Mouse (Mus musculus) lung, adult 2 months (tissue): ENCODE measurements at regions not wholly inside any gene's neighbourhood (a gene's known extent, or its start where the extent isn't known, plus 50 kb on each side); places are given as distances from the start of the nearest gene placed in this dataset.

Experiments used
- DNase-seq: peaks from one replicate; pipeline ENCODE4 v3.0.0; 2022
- H3K4me1 ChIP-seq: fragments of 200-500 bp; 2 replicates; pipeline ENCODE4 v1.6.1; 2011; ENCODE audit warnings: low read length; ENCODE audit not compliant: control insufficient read depth, insufficient read depth
- H3K4me3 ChIP-seq: fragments of 200-500 bp; replicated peaks from 2 replicates; pipeline ENCODE3; 2011; ENCODE audit warnings: low read depth, mild to moderate bottlenecking, control low read depth, low read length; ENCODE audit errors: extremely low read depth
- CTCF ChIP-seq: fragments of 200-500 bp; IDR thresholded peaks from 2 replicates; pipeline ENCODE4 v1.5.1; 2011; ENCODE audit warnings: mild to moderate bottlenecking, low read length, control low read depth; ENCODE audit not compliant: insufficient read depth
- POLR2A ChIP-seq: fragments of 200-500 bp; IDR thresholded peaks from 2 replicates; pipeline ENCODE4 v1.6.1; 2011; ENCODE audit warnings: low read depth, mild to moderate bottlenecking, control low read depth, low read length, borderline replicate concordance; ENCODE audit errors: extremely low read depth
- WGBS: fragments of 180-500 bp; shearing (Covaris S2); methylation state at CpG from one replicate; pipeline ENCODE4 v1.1.7; 2018; 5-methylcytosine and 5-hydroxymethylcytosine counted together

- DNase-seq = no peak
- TF ChIP-seq POLR2A (no peak), CTCF (no peak)
- Histone ChIP-seq H3K4me1 (no peaks in the 10 kb centered on the region), H3K4me3 (no peak overlapping the region)
- WGBS = 47% methylated on average over 5 of the region's 5 CpGs
These were observed 88.5 kb downstream of the Irx1 start for GRCm38 (mm10) chr13:71874986-71875385.

GRCm38 (mm10) chr13:71868763-71869162 lies 94.8 kb downstream of the Irx1 start:
- no peak for TF ChIP-seq CTCF
- TF ChIP-seq POLR2A = no peak
- no peak for DNase-seq
- 69% methylated on average over 6 of the region's 6 CpGs for WGBS

DNA sequence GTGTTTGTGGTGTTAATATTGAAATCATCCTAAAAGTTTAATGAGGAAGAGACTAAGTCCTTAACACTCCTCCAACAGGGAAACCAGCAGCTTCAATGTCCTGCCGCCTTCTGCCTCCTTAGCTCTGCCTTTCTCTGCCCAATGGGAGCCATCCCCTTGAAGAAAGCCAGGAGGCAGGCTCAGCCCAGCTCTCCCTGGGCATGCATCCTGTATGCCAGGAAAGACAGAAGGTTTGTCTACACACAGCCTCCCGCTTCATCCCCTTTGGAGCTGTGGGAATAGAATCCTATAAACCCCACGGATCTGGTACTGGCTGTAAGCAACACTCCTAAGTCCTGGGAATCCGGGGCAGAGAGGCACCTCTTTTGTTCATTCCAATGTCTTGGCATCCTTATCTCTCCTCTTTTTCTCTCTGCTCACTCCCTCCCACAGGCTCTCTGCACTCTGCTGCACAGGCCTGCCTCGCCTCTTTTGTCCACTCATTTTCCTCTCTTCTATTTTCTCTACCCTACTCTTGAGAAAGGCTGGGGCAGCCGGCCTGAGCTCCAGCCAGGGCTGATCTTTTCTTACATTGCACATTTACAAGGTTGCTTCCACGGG lies 110.0 kb downstream of the Irx1 start:
- H3K4me3 ChIP-seq = no peak overlapping the region
- no peak for DNase-seq
- TF ChIP-seq CTCF = no peak
- TF ChIP-seq POLR2A = no peak
- WGBS = 70% methylated on average over 7 of the region's 7 CpGs
- no peaks in the 10 kb centered on the region for H3K4me1 ChIP-seq

More at GRCm38 (mm10) chr13:71868763-71869162, 94.8 kb downstream of the Irx1 start:
- no peak overlapping the region for H3K4me3 ChIP-seq
- no peaks in the 10 kb centered on the region for H3K4me1 ChIP-seq

DNA sequence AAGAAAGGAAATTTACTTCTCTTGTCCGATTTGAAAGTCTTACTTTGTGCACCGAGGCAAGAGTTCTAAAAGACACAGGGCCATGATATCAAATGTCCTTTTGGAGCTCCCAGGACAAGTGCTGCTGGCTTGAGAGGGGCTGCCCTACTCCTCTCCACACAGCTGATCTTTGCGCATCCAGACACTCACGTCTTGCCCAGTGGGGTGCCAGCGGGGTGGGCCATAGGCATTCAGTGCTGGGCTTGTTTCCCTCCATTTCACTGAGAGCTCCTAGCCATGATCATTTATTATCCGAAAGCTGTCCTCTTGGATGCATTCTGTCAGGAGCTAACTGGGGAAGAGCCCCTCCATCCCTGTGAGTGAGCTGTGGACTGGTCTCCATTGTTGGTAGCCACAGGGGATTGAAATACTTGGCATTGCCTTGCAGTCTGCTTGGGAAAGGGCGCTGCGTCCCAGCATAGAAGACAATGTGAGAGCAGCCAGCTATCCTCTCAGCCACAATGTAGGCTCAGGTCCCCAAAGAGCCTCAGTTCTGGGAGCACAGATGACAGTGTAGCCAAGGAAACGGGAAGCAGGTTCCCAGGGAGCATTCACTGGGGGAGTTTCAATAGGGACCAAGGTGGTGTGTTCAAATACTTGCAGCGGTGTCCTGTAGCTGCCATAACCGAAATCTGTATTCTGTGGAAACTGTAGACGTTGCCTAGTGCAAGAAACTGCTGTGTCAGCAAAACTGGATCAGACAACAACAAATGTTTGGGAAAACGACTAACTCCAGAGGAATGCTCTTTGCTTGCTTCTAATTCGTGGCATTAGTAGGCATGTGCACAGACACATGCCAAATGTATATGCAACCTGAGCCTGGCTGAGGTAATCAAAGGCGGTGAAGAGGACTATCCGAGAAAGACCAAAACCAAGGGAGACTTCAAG lies 159.2 kb downstream of the Irx1 start:
- no peaks in the 10 kb centered on the region for H3K4me1 ChIP-seq
- H3K4me3 ChIP-seq = no peak overlapping the region
- no peak for DNase-seq
- TF ChIP-seq CTCF = no peak
- TF ChIP-seq POLR2A = no peak
- 71% methylated on average over 16 of the region's 16 CpGs for WGBS

- no peak for TF ChIP-seq POLR2A
- no peak for TF ChIP-seq CTCF
- H3K4me1 ChIP-seq = no peaks in the 10 kb centered on the region
- no peak overlapping the region for H3K4me3 ChIP-seq
- 78% methylated on average over 6 of the region's 6 CpGs for WGBS
- DNase-seq = no peak
These were observed 165.2 kb downstream of the Irx1 start for GRCm38 (mm10) chr13:71798288-71798687.

- no peaks in the 10 kb centered on the region for H3K4me1 ChIP-seq
- WGBS = 40% methylated on average over 10 of the region's 10 CpGs
- H3K4me3 ChIP-seq = no peak overlapping the region
- no peak for TF ChIP-seq POLR2A
- no peak for TF ChIP-seq CTCF
- DNase-seq = no peak
These were observed 178.8 kb downstream of the Irx1 start for GRCm38 (mm10) chr13:71784740-71785139.

DNA sequence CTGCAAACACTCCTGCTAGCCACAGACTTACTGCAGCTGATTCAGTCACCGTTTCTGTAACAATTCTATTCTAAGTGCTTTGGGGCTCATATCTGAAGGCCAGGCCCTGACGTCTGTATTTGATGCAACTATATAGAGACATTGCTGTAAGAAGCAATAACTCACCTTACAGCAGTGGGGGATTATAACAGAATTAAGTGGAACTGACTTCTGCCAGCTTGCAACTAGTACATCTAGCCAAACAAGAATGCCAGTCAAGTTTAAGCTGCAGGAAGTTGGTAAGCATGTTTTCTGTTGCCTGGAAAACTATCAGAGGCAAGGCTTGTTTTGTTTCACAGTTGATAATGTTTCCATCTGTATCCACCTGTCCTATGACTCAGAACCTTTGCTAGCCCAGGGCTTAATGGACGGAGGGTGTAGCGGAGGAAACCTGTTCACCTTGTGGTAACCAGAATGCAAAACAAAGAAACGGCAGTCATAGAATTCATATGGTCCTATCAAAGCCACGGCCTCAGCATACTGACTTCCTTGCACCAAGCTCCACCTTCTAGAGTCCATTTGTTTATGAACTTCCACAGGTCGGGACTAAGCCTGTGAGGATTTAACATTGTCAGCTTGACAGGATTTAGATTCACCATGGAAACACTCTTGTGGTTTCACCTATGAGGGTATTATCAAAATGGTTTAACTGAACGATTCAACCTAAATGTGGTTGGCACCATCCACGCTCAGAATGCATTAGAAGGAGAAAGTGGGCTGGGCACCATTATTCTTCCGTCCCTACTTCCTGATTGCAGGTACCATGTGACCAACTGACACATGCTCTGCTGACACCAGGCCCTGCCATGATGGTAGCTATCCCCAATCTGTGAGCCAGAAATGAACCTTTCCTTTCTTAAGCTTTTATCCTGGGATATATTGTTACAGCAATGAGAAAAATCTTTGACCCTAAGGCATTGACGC lies 216.2 kb downstream of the Irx1 start:
- no peak for TF ChIP-seq CTCF
- no peak for TF ChIP-seq POLR2A
- DNase-seq = no peak
- H3K4me1 ChIP-seq = no peaks in the 10 kb centered on the region

DNA sequence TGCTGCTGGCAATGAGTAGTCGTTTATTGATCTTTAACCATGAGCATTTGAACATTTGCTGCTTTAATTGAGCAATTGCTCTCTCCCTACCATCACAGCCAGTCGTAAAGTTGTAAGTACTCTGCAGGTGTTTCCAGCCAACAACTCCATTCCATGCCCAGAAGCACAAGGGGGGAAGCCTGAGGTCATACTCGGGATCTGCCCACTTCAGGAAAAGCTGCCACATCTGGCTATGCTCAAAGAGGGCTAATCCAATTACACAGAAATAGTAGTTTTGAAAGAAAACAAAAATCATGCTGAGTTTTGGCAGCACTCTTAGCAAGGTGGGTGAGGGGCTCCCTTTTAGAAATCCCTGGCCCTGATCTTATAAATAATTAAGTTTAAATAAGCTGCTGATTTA lies 217.0 kb downstream of the Irx1 start:
- no peak for TF ChIP-seq POLR2A
- TF ChIP-seq CTCF = no peak
- no peak overlapping the region for H3K4me3 ChIP-seq
- DNase-seq = no peak
- H3K4me1 ChIP-seq = no peaks in the 10 kb centered on the region
- 38% methylated on average over 3 of the region's 3 CpGs for WGBS

More for the DNA sequence above, 216.2 kb downstream of the Irx1 start:
- no peak overlapping the region for H3K4me3 ChIP-seq
- WGBS = 73% methylated on average over 11 of the region's 11 CpGs

DNA sequence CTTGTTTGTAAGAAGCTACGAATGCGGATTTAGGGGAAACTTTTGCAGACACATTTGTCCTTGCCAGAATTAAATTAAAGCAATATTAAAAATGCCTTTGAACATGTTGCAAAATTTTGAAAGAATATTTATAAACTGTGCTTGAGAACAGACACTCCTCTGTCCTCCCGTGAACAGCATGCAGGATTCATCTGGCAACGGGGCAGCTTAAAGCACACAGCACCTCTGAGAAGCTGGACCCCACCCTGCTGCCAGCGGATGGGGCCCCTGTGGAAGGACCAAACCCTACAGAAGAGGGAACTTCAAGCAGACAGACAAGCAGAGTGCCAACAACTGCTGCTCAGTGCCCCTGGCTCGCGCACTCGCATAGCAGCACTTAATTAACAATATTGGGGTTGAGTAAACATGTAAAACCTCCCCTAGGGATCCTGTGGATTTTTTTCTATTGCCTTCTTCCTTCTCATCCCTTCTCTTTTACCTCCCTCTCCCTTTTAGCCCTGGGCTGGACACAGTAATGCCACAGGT lies 226.6 kb downstream of the Irx1 start:
- TF ChIP-seq CTCF (no peak), POLR2A (no peak)
- no peak overlapping the region for H3K4me3 ChIP-seq
- no peaks in the 10 kb centered on the region for H3K4me1 ChIP-seq
- WGBS = 58% methylated on average over 8 of the region's 8 CpGs
- DNase-seq = peak; percentile 3
